Mouse (Mus musculus) gastrocnemius, postnatal 4 days (tissue): Measurements from ENCODE around the gene Shisa9. TPM values are rescaled to one million over a fixed set of nuclear protein-coding genes. Genes with fewer than 3 reads are reported as not detected.
A peak's percentile ranks its signal among the peaks of the same experiment; 100 is the strongest.

Experiments used
- DNase-seq, 2 experiments: peaks; one replicate each; pipeline ENCODE4 v3.0.0; 2021 to 2022; ENCODE audit warnings: low spot score in 2 of 2, mixed read lengths in 2 of 2
- total RNA-seq, 2 experiments: library from RNA; stranded (reverse); gene quantifications; 2 replicates each; pipeline ENCODE4 v1.2.3; 2021

The Shisa9 gene
- total RNA-seq, 2 experiments from 2014 or later, result 0.34 to 0.52 TPM

DNA sequence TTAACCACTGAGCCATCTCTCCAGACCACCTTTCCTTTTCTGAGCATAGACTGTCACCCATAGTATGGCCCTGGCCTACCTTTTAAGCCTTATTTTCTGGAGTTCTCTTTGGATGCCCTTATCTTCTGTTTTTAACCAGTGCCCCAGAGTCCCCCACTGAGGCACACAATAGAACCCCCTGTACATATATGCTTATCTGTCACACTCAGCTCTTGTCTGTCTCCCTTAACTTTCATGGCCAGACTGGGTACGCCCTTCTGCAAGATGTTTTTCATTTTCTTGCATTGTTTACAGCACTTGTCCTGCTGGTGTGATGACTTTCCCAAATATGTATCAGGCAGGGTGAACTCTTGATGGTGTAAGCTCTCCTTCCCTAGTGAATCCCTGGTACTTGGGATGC lies 68.1 kb downstream of the Shisa9 start:
- no peak for DNase-seq

- no peak for DNase-seq
These were observed 88.7 kb downstream of the Shisa9 start for GRCm38 (mm10) chr16:12072573-12072972.

GRCm38 (mm10) chr16:12076270-12076669 lies 92.4 kb downstream of the Shisa9 start:
- peak in 1 of 2 experiments; percentile 16 for DNase-seq

- DNase-seq, result no peak
These were observed 92.8 kb downstream of the Shisa9 start for GRCm38 (mm10) chr16:12076700-12077099.

DNA sequence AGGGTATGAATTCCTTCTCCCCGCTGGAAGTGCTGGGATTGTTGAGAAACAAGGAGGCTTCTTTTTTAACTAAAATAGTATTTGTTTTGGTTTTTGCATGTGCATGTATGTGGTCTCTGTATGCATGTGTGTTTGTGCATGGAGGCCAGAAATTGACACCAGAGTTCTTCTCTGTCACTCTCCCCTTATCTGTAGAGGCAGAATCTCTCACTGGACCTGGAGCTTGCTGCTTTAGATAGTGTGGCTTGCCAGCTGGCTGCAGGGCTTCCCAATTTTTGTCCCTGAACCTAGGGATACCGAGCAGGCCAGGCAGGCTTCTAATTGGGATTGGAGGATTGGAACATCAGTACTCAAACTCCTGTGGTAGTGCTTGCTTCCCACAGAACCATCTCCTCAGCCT lies 99.2 kb downstream of the Shisa9 start:
- no peak for DNase-seq

DNA sequence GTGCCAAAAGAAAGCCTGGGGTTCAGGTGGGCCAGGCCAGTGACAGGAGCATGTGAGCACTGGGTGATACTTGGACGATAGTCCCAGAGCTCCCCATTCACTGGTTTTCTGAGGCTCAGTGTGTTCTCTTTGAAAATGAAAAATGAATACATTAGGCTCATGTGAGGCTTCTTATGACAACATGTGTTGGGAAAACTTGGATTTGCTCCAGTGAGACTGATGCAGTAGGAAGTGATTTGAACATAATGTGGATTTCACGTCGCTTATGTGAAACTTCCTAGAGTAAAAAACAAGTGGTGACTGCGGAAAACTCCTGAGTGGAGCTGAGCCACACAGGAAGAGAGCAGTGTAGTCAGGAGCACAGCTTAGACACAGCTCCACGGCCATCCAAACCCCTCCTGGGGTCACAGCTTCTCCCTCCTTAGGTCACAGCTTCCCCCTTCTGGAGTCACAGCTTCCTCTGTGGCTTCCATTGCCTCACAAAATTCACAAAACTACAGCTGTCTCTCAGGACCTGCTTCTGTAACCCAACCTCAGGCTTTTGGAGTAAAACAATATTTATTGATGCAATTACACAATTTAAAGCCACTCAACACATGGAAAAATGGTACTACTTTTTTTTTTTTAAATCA lies 106.8 kb downstream of the Shisa9 start:
- DNase-seq, result no peak

GRCm38 (mm10) chr16:12093253-12093652 lies 109.3 kb downstream of the Shisa9 start:
- DNase-seq, result no peak

DNA sequence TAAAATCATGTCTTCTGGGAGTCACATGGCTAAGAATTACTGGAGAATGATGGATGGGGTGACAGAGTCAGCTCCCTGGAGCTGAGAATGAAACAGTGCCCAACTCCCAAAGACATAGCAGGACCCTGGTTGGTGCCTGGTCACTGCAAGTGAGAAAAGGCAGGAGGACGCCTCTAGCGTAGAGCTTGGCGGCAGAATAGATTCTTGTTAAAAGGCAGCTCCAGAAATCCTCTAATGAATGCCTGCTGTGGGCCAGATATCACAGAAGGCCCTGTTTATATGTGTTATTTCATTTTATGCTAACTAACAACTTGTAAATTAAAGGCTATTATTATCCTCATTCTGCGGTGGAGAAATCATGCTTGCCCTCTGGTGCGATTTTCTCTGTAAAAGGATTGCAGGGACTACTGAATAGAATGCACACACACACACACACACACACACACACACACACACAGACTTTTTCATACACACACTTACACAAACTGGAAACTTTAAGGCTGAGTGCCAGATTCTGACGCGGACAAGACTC lies 110.9 kb downstream of the Shisa9 start:
- no peak for DNase-seq

DNA sequence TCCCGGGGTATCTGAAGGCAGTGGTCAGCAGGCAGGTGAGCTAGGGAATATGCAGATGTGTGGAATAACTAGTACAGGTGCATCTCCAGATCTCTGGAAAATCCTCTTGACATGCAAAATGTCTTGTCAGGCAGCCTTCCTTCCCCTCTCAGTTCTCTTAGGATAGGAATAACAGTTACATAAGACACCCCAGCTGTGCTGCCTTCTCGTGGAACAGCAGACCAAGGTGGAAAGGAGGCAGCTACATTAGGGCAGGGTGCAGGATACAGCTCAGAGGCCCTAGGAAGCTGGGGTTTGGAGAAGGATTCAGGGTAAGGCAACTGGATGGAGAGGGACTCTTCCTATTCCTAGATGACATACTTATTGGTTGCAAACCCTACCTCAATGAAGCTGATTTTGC lies 111.5 kb downstream of the Shisa9 start:
- no peak for DNase-seq

DNA sequence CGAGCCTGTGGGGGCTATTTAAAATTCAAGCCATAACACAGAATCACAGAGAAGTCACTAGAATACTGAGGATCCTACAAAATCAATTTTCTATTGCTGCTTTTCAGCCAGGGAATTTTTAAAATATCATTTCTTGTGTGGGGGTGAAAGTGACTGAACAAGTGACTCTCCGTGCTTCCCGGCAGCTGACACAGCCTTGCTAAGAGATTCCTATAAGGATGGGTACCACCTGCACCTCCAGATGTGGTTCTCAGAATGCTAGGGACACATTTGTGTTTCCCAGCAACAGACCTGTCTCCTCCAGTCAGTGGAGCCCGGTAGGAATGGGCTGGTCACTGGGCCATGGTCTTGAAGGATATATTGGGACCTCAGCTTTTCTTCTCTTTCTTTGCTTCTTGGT lies 124.5 kb downstream of the Shisa9 start:
- DNase-seq, result no peak

DNA sequence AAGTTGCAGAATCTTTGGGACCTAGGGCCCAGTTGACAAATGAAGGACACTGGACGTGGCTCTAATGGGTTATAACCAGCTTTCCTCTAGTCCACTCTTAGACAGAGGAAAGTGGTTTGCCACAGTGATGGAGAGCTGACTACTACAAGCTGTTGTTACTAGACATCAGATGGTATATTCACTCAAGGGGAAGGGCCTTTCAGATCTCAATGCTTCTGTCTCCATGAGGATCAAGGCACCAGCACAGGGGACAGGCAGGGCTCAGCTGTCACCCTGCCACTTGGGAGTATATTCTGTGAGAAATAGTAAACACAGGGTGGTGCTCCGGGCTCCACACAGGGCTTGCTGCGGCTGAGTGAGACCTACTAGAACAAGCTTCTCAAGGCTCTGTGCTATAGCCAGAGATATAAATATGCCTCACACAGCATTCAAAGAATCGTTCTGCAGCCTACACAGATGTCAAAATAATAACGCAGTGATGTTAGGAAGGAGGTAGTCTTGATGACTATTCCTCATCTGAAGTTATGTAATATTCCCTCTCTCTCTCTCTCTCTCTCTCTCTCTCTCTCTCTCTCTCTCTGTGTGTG lies 127.0 kb downstream of the Shisa9 start:
- DNase-seq, result no peak

- no peak for DNase-seq
These were observed 130.5 kb downstream of the Shisa9 start for GRCm38 (mm10) chr16:12114396-12114795.

DNA sequence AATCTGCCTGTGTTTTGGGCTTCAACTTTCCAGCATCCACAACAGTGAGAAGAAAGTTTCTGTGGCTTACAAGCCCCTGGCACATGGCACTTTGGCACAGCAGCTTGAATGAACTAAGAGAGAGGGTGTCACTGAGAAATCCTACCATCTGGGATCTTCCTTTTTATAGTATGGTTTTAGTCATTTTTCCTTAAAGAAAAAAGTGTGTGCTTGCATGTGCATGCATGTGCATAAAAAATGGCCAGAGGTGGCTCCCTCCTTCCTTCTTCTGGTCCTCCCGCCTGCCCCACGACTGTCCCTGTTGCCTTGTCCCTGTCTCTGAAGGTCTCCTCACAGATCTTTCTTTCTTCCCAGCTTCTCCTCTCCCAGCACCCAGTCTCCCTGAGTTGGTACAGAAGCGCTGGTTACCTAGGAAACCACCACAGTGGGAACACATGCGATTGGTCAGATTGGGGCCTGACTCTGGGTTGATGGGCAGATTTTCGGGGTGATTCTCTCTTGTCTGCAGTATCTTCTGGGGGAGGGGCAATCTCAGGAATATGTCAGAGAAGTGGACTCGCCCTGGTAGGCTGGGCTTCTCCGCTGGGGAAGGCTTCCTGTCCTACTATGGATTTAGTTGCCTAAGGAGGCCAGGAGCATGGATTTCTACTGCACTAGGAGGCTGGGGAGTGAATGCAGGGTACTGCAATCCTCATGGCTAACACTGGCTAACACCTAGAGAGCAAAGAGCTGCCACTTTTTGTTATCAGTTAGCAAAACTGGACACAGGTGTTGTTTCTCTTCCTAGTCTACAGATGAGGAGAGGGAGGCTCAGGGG lies 131.3 kb downstream of the Shisa9 start:
- DNase-seq, result no peak

DNA sequence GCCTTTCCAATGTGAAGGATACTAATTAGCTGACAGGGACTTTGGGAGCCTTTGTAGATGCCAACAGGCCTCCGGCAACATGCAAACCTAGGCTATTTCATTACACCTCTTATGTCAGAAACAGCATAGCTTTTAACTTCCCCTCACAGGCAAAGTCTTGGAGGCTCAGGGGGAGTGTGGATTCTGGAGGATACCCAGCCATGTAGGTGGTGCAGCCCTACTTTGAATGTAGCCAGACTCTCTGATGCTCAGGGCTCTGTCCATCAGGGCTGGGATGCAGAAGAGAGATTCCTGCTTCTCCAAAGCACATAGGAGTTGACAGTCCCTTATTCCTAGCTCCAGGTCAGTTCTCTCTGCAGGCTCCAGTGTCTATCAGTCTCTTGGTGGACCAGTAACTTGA lies 133.0 kb downstream of the Shisa9 start:
- DNase-seq, result no peak

DNA sequence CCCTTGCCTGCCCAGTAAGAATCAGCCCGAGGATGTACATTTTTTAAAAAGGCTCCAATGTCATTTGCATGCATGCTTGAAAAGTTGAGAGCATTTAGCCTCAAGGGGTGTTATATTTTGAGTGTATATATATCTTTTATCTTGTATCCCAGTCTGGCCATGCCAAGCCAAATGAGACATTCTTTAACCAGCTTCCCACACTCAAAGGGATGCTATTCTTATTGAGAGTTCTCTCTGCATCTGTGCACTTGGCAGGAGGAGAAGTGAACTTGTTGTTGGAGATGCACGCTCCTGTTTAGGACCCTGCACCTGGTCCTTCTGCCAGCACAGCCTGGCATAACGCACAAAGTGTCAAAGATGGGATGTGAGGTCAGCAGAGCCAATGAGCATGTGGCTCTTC lies 135.6 kb downstream of the Shisa9 start:
- DNase-seq, result no peak

GRCm38 (mm10) chr16:12129782-12130181 lies 145.9 kb downstream of the Shisa9 start:
- DNase-seq, result no peak

DNA sequence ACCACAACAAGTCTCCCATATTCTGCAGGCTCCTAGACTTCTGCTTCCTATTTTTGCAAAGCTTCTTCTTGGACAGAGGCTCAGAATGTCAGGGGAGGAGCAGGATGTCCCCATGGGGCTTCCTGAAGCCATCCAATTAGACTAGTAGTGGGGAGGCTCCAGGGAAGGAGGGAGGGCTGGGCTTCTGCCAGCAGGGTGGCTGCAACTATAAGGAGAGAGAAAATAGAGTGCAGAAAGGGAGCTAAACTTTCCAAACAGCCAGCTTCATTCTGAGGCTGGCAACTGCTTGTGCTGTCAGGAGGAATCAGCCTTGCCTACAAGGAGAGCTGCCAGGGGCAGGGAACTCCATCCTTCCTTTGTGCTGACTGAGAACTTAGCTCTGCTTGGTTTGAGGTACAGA lies 162.8 kb downstream of the Shisa9 start:
- DNase-seq, result peak in 1 of 2 experiments; percentile 8

GRCm38 (mm10) chr16:12151986-12152385 lies 168.1 kb downstream of the Shisa9 start:
- no peak for DNase-seq

DNA sequence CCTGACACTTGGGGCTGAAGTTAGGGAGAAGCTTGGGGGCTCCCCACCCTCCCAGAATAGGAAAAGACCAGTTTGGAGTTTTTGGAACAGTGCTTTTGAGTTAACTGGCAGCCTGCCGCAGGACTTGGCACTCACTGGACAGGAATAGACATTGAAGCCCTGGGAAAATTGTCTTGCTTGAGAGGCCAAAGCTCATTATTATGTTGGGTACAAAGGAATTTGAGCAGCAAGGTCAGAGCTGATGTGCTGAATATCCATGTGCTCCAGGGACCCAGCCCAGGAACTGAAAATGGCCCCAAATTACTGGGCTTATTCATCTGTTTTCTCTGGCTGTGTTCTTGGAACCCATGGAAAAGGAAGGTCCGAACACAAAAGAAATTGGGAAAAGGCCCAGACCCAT lies 170.6 kb downstream of the Shisa9 start:
- DNase-seq, result peak in 1 of 2 experiments; percentile 9

DNA sequence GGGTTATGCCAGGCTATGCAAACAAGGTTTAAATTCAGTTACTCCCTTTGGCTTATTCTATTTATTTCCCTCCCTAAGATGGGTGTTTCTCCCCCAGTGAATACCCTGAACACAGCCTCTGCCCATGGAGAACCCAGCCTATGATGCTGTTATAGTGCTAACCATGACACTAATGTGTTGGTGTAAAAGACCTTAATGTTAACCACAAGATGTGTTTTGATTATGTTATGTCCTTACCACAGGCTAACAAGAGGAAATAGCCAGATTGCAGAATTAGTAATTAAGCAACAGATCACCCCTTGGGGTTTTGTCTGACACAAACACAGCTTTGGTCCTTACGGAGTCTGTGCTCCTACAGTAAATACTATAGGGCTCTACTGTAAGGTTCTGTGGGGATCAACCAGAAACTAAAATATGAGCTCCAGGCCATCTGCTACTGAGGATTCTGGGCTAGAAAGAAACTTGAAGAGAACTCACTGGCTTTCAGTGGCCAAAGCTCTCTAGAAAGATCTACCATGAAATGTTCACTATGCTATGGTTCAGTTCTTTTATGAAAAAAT lies 189.6 kb downstream of the Shisa9 start:
- DNase-seq, result no peak

GRCm38 (mm10) chr16:12178031-12178430 lies 194.1 kb downstream of the Shisa9 start:
- no peak for DNase-seq

GRCm38 (mm10) chr16:12189739-12190138 lies 205.8 kb downstream of the Shisa9 start:
- DNase-seq, result no peak
